Mouse (Mus musculus) heart, embryonic 14.5 days (tissue): Measurements from ENCODE around the gene Tpm1. TPM values are rescaled to one million over a fixed set of nuclear protein-coding genes. Genes with fewer than 3 reads are reported as not detected.

Source experiments
- ATAC-seq: fragments of 200-750 bp; cut with Nextera tagmentation; 2 replicates; pipeline ENCODE4 v1.8.0; 2017; ENCODE audit warnings: low read depth, moderate TSS enrichment; ENCODE audit not compliant: insufficient number of reproducible peaks, insufficient read depth, low FRiP score
- H3K27ac ChIP-seq, 2 experiments: fragments of 200-500 bp in 1 of 2; fragments of 300-500 bp in 1 of 2; sonication (generic) in 1 of 2; replicated peaks in 1 of 2; 2 replicates each; pipeline ENCODE4 v1.5.1; 2012 to 2014; ENCODE audit warnings: low read depth in 2 of 2, low read length in 2 of 2, control low read depth in 1 of 2, mild to moderate bottlenecking in 1 of 2, mixed read lengths in 1 of 2; ENCODE audit not compliant: control insufficient read depth in 1 of 2, insufficient read depth in 1 of 2
- H3K27me3 ChIP-seq: fragments of 300-500 bp; sonication (generic); 2 replicates; pipeline ENCODE4 v1.6.1; 2014; ENCODE audit warnings: mild to moderate bottlenecking, low read length, control low read depth; ENCODE audit not compliant: control insufficient read depth, insufficient read depth
- H3K36me3 ChIP-seq: fragments of 300-500 bp; sonication (generic); 2 replicates; pipeline ENCODE4 v1.6.1; 2014; ENCODE audit warnings: mild to moderate bottlenecking, control low read depth, low read length, mixed read lengths; ENCODE audit not compliant: control insufficient read depth, insufficient read depth
- H3K4me1 ChIP-seq, 2 experiments: fragments of 200-500 bp in 1 of 2; fragments of 300-500 bp in 1 of 2; sonication (generic) in 1 of 2; 2 replicates each; pipeline ENCODE4 v1.6.1; 2012 to 2014; ENCODE audit warnings: low read length in 2 of 2, control low read depth in 1 of 2, mixed read lengths in 1 of 2; ENCODE audit not compliant: control insufficient read depth in 2 of 2, insufficient read depth in 2 of 2
- H3K4me2 ChIP-seq: fragments of 300-500 bp; sonication (generic); 2 replicates; pipeline ENCODE4 v1.6.1; 2014; ENCODE audit warnings: mild to moderate bottlenecking, low read length
- H3K4me3 ChIP-seq, 2 experiments: fragments of 200-500 bp in 1 of 2; fragments of 300-500 bp in 1 of 2; sonication (generic) in 1 of 2; 2 replicates each; pipeline ENCODE4 v1.5.1; 2012 to 2014; ENCODE audit warnings: low read length in 2 of 2, mild to moderate bottlenecking in 2 of 2, control low read depth in 1 of 2, low read depth in 1 of 2, moderate library complexity in 1 of 2; ENCODE audit not compliant: control insufficient read depth in 1 of 2, insufficient read depth in 1 of 2
- H3K9ac ChIP-seq: fragments of 300-500 bp; sonication (generic); 2 replicates; pipeline ENCODE4 v1.6.1; 2014; ENCODE audit warnings: mild to moderate bottlenecking, low read length
- H3K9me3 ChIP-seq: fragments of 300-500 bp; sonication (generic); 2 replicates; pipeline ENCODE4 v1.6.1; 2016; ENCODE audit warnings: low read length, control low read depth; ENCODE audit not compliant: control insufficient read depth
- WGBS: fragments of 180-500 bp; shearing (Covaris S2); extraction: QIAGEN DNeasy Blood & Tissue Kit; methylation state at CpG from one replicate; pipeline ENCODE4 v1.1.7; 2014; 5-methylcytosine and 5-hydroxymethylcytosine counted together
- polyA plus RNA-seq: library from polyadenylated mRNA; unstranded; fragments of >200 nt; fragmentation: Nextera tagmentation; extraction: Ambion mirVana; gene quantifications from 2 replicates; pipeline ENCODE4 v1.2.1, GENCODE M21; 2014

Gene Tpm1
- polyA plus RNA-seq, 1 experiment from 2014 or later: 5,210 TPM

DNA sequence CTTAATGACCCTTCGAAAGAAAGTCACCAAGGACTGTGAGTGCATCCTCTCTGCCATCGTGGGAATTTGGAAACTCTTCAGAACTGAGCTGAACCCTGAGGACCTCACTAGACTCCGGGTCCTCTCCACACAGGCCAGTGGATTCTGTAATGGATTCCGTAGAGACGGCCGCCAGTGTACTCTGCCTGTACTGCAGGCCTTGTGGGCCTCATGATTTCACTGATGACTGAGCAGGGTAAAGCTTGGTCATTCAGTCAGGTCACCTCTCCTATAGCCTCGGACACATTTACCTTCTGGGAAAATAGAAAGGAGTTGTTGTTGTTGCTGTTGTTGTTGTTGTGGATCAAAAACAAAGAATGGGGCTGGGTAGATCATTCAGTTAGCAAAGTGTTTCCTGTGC lies 67.1 kb downstream of the Tpm1 start:
- Histone ChIP-seq H3K27me3 (no peaks in the 10 kb centered on the region), H3K4me2 (no peak overlapping the region), H3K4me1 (peaks cover 0 to 2% of the 10 kb centered on the region in 2 experiments; a peak in 1 of 4 replicates), H3K9ac (no peak overlapping the region), H3K27ac (no peak overlapping the region), H3K4me3 (no peak overlapping the region), H3K36me3 (no peaks in the 10 kb centered on the region), H3K9me3 (no peaks in the 10 kb centered on the region)
- ATAC-seq: no peak
- WGBS: 82% methylated on average over 7 of the region's 7 CpGs

DNA sequence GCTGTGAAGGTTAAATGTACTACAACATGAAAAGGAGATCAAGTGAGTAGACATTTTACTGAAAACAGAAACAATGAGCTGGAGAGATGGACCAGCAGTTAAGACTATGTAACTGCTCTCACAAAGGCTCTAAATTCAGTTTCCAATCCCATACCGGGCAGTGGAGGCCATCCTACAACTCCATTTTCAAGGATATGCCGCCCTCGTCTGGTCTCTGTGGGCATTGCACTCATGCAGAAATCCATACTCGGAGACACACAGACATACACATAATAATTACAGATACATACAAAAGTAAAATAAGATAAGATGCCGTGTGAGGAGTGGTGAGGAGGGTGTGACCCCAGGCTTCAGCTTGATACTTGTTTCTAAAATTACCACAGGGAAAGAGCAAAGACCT lies 68.7 kb downstream of the Tpm1 start:
- WGBS: 9% methylated on average over 5 of the region's 5 CpGs
- Histone ChIP-seq H3K9me3 (no peaks in the 10 kb centered on the region), H3K4me3 (no peak overlapping the region), H3K27ac (no peak overlapping the region), H3K9ac (no peak overlapping the region), H3K4me2 (no peak overlapping the region), H3K27me3 (no peaks in the 10 kb centered on the region), H3K4me1 (peaks cover 0 to 2% of the 10 kb centered on the region in 2 experiments; a peak in 1 of 4 replicates), H3K36me3 (no peaks in the 10 kb centered on the region)
- ATAC-seq: no peak

GRCm38 (mm10) chr9:66978468-66978867 lies 70.7 kb downstream of the Tpm1 start:
- WGBS: 84% methylated on average over 1 of the region's 1 CpGs
- H3K4me1 ChIP-seq: 0 out of 4 replicates have a peak, but pooled peaks cover 0 to 3% of the 10 kb centered on the region in 2 experiments
- H3K27ac ChIP-seq: no peak overlapping the region
- no peaks in the 10 kb centered on the region for H3K9me3 ChIP-seq
- H3K4me3 ChIP-seq: no peak overlapping the region
- no peak for ATAC-seq
- H3K4me2 ChIP-seq: no peak overlapping the region
- H3K36me3 ChIP-seq: no peaks in the 10 kb centered on the region
- no peak overlapping the region for H3K9ac ChIP-seq
- H3K27me3 ChIP-seq: no peaks in the 10 kb centered on the region

DNA sequence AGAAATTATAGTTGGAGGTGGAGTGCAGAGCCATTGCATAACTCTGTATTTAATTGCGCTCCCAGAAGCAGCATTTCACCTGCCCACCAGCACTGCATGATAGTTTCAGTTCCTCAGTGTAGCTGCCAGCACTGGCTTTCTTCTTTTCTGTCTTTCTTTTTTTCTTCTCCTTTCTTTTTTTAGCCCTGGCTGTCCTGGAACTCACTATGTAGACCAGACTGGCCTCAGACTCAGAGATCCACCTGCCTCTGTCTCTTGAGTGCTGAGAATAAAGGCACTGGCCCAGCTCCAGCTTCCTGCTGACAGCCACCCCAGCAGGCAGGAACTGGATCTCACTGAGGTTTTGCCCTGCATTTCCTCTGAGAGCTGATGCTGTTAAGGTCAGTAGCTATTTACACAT lies 71.2 kb downstream of the Tpm1 start:
- Histone ChIP-seq H3K27ac (no peak overlapping the region), H3K9ac (no peak overlapping the region), H3K4me3 (no peak overlapping the region), H3K9me3 (no peaks in the 10 kb centered on the region), H3K4me1 (0 out of 4 replicates have a peak, but pooled peaks cover 0 to 3% of the 10 kb centered on the region in 2 experiments), H3K36me3 (no peaks in the 10 kb centered on the region), H3K4me2 (no peak overlapping the region), H3K27me3 (no peaks in the 10 kb centered on the region)
- no peak for ATAC-seq
- WGBS: 80% methylated on average over 1 of the region's 1 CpGs

- no peak overlapping the region for H3K9ac ChIP-seq
- no peak for ATAC-seq
- no peaks in the 10 kb centered on the region for H3K9me3 ChIP-seq
- H3K27me3 ChIP-seq: no peaks in the 10 kb centered on the region
- H3K4me1 ChIP-seq: 0 out of 4 replicates have a peak, but pooled peaks cover 0 to 3% of the 10 kb centered on the region in 2 experiments
- H3K4me2 ChIP-seq: no peak overlapping the region
- H3K4me3 ChIP-seq: no peak overlapping the region
- H3K27ac ChIP-seq: no peak overlapping the region
- WGBS: 65% methylated on average over 5 of the region's 5 CpGs
- no peaks in the 10 kb centered on the region for H3K36me3 ChIP-seq
Measured at GRCm38 (mm10) chr9:66977121-66977520, 72.1 kb downstream of the Tpm1 start.

DNA sequence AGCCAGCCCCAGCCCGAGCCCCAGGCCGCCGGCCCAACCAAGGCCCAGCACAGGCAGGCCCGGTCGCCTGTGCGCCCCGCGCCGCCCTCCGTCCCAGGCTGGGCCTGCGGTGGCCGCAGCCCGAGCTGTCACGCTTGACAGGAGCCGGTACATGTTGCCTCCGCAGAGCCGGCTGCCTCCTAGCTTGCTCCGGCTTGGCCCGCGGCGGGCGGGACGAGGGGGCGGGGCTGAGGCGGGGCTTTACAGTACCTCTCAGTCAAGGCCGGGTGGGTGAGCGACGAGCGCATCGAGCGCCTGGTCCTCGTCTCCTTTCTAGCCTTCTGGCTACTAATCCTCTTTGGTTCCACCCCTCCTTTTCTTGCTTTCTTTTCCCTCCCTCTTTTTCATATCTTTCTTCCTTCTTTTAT lies 74.0 kb downstream of the Tpm1 start, which contains the start of gene Lactb:
Gene Lactb (minus strand): TSS at position 246 of the 407 bp plus-strand sequence.
- Histone ChIP-seq H3K4me2 (peak within 1 kb of the TSS; percentile 77), H3K4me1 (0 out of 4 replicates have a peak, but pooled peaks cover 0 to 3% of the 10 kb centered on the region in 2 experiments), H3K27ac (peak within 1 kb of the TSS; percentile 60 to 84), H3K4me3 (peak within 1 kb of the TSS; percentile 67 to 81), H3K36me3 (peaks cover 8% of the 10 kb centered on the region), H3K9me3 (no peaks in the 10 kb centered on the region), H3K27me3 (no peaks in the 10 kb centered on the region), H3K9ac (peak within 1 kb of the TSS; percentile 77)
- under 1% methylated on average over 32 of the region's 32 CpGs for WGBS
- peak; percentile 97 for ATAC-seq

DNA sequence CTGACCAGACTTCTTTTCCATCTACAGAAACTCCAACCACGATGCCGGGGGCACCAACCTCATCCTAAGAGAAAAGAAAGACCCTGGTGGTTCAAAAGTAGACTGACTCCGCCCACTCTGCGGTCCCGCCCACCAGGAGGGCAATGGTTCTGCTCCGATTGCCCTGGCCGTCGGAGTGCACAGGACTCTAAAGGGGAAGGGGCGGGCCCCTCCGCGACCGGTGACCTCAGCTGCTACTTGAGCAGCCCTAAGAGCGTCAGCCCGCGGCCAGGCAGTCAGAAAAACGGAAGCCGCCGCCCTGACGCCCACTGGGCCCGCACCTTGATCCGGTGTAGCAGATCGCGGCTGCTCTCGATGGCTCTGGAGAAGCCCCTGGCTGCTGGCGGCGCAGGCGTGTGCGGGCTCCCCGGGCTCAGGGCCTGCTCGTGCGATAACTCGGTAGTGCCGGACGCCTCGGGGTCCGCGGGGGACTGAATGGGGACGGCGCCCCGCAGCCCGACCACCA lies 74.4 kb downstream of the Tpm1 start:
- peak overlapping the region; percentile 77 for H3K9ac ChIP-seq
- H3K4me2 ChIP-seq: peak overlapping the region; percentile 77
- peak overlapping the region; percentile 60 to 84 for H3K27ac ChIP-seq
- peak overlapping the region; percentile 67 to 81 for H3K4me3 ChIP-seq
- H3K9me3 ChIP-seq: no peaks in the 10 kb centered on the region
- no peaks in the 10 kb centered on the region for H3K27me3 ChIP-seq
- H3K36me3 ChIP-seq: peaks cover 13% of the 10 kb centered on the region
- H3K4me1 ChIP-seq: 0 out of 4 replicates have a peak, but pooled peaks cover 0 to 3% of the 10 kb centered on the region in 2 experiments
- peak; percentile 89 for ATAC-seq
- WGBS: under 1% methylated on average over 41 of the region's 41 CpGs
